Mouse (Mus musculus) heart, adult 18-20 months (tissue): ENCODE results near the gene Mrps24. TPM values are rescaled to one million over a fixed set of nuclear protein-coding genes. Genes with fewer than 3 reads are reported as not detected.

ENCODE experiments used
- DNase-seq, 2 experiments: peaks; one replicate each; pipeline ENCODE4 v3.0.0; 2021 to 2022; ENCODE audit warnings: mixed read lengths in 1 of 2
- long read RNA-seq, 2 experiments: library from polyadenylated mRNA; stranded (forward); transcript quantifications; one replicate each; pipeline ENCODE4 v2.0.0; 2021
- total RNA-seq, 2 experiments: library from RNA; stranded (reverse); gene quantifications; 2 replicates each; pipeline ENCODE4 v1.2.3; 2021

Gene Mrps24
- 100 to 1,000 TPM; 152 to 158 TPM for total RNA-seq
- long read RNA-seq, experiment 1, transcript Mrps24-205 (4 exons, 995 nt) = major isoform, 194 of 226 reads
- long read RNA-seq, experiment 1, transcript Mrps24-201 (3 exons, 700 nt) = minor isoform, 8 of 226 reads
- long read RNA-seq, experiment 1, partial matches to known transcripts = 0 of 226 reads
- long read RNA-seq, experiment 1, other reads (novel, unspliced or antisense) = 17 of 226 reads
- long read RNA-seq, experiment 2, transcript Mrps24-205 (4 exons, 995 nt) = major isoform, 162 of 185 reads
- long read RNA-seq, experiment 2, transcript Mrps24-201 (3 exons, 700 nt) = minor isoform, 9 of 185 reads
- long read RNA-seq, experiment 2, partial matches to known transcripts = 0 of 185 reads
- long read RNA-seq, experiment 2, other reads (novel, unspliced or antisense) = 10 of 185 reads

GRCm38 (mm10) chr11:5715630-5716105, at the start of gene Mrps24:
Gene Mrps24 (minus strand): TSS chr11:5715680.
- no peak for DNase-seq

GRCm38 (mm10) chr11:5762633-5762982, 47.1 kb upstream of the Mrps24 start:
- DNase-seq = no peak

- DNase-seq = peak; percentile 96 to 97
Measured at GRCm38 (mm10) chr11:5761820-5762632, 46.5 kb upstream of the Mrps24 start, which contains the start of gene Urgcp. Gene Urgcp (minus strand): TSS chr11:5762376.

GRCm38 (mm10) chr11:5753755-5754154, 38.3 kb upstream of the Mrps24 start:
- DNase-seq = no peak

- DNase-seq = no peak
Measured at GRCm38 (mm10) chr11:5744951-5745350, 29.5 kb upstream of the Mrps24 start.

GRCm38 (mm10) chr11:5742106-5742505, 26.6 kb upstream of the Mrps24 start:
- peak in 1 of 2 experiments; percentile 50 for DNase-seq

GRCm38 (mm10) chr11:5740965-5741627, 25.6 kb upstream of the Mrps24 start:
- peak; percentile 83 to 88 for DNase-seq

GRCm38 (mm10) chr11:5740599-5740964, 25.1 kb upstream of the Mrps24 start:
- DNase-seq = no peak

GRCm38 (mm10) chr11:5739846-5740245, 24.4 kb upstream of the Mrps24 start:
- peak in 1 of 2 experiments; percentile 38 for DNase-seq

- DNase-seq = no peak
Measured at GRCm38 (mm10) chr11:5738888-5739632, 23.6 kb upstream of the Mrps24 start.

- no peak for DNase-seq
Measured at GRCm38 (mm10) chr11:5737137-5737536, 21.7 kb upstream of the Mrps24 start.

- peak; percentile 39 to 65 for DNase-seq
Measured at GRCm38 (mm10) chr11:5734323-5734722, 18.8 kb upstream of the Mrps24 start.

- DNase-seq = no peak
Measured at GRCm38 (mm10) chr11:5732401-5732800, 16.9 kb upstream of the Mrps24 start.

- DNase-seq = no peak
Measured at GRCm38 (mm10) chr11:5729582-5729981, 14.1 kb upstream of the Mrps24 start.

GRCm38 (mm10) chr11:5718611-5719354, 3.3 kb upstream of the Mrps24 start:
- DNase-seq = no peak

GRCm38 (mm10) chr11:5716938-5717705, 1.6 kb upstream of the Mrps24 start:
- DNase-seq = peak; percentile 68 to 69

- DNase-seq = no peak
Measured at GRCm38 (mm10) chr11:5716246-5716645, 766 bp upstream of the Mrps24 start.

GRCm38 (mm10) chr11:5715179-5715578, 301 bp downstream of the Mrps24 start:
- DNase-seq = no peak

GRCm38 (mm10) chr11:5707530-5708353, 7.7 kb downstream of the Mrps24 start:
- DNase-seq = peak; percentile 93 to 94
